Mouse (Mus musculus): Measurements from ENCODE around the gene Elmsan1.

DNA sequence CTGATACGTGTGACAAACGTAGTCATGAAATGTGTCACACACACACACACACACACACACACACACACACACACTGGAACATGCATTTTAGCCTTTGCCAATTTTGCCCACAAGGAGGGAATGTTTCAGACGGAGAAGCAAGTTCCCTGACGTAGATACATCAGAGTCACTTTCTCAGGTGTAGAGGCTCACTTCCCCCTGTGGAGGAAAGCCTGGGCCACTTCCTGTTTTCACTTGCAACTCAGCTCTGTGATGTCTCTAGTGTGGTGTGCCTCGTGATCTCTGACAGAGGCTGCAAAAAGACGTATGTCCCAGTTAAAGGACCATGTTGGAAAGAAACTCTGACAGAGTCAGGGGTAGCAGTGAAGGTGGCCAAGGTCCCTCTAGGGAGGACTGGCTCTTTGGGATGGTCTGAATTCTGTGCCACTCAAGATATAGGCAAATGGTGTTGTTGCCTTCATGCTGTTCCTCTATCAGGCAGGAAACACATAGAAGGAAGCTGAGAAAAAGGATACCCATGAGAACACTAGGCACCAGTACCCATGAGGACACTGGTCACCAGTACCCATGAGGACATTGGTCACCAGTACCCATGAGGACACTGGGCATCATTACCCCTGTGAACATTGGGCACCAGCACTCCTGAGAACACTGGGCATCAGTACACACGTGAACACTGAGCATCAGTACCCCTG lies 24.5 kb upstream of the Elmsan1 start:
- TF ChIP-seq CTCF (conservative IDR thresholded peaks at IDR 0.05; ENCODE audit: insufficient read depth, insufficient read length, low read depth, low read length) (no peak), POLR2A (IDR thresholded peaks at IDR 0.05; ENCODE audit: low read depth, low read length) (no peak)

Measured in kidney, adult 2 months (tissue).